Mouse (Mus musculus) frontal cortex, postnatal 14 days (tissue): Measurements from ENCODE around the gene L3mbtl2.

Experiments
- DNase-seq, 2 experiments: peaks; one replicate each; pipeline ENCODE4 v3.0.0; 2022; ENCODE audit warnings: low spot score in 2 of 2

Gene L3mbtl2

GRCm38 (mm10) chr15:81708991-81709390 lies 45.3 kb downstream of the L3mbtl2 start:
- DNase-seq, result no peak

DNA sequence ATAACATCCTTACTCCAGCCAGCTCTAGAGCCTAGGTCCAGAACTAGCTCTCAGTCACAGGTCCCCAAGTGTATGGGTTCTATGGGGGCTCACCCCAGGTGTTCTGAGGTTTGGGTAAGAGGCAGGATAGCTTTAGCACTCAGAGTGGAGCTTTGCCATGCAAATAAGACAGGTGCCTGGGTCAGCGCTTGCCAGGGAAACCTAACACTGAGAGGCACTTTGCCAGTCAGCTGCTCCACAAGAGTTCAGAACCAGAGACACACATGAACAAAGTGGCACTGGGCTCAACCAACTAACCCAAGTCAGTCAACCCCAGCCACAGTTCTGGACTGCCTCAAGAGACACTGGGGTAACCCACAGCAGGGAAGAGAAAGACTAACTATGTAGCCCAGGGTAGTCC lies 46.0 kb downstream of the L3mbtl2 start:
- DNase-seq, result no peak

- no peak for DNase-seq
These were observed 47.1 kb downstream of the L3mbtl2 start for GRCm38 (mm10) chr15:81710801-81711200.

DNA sequence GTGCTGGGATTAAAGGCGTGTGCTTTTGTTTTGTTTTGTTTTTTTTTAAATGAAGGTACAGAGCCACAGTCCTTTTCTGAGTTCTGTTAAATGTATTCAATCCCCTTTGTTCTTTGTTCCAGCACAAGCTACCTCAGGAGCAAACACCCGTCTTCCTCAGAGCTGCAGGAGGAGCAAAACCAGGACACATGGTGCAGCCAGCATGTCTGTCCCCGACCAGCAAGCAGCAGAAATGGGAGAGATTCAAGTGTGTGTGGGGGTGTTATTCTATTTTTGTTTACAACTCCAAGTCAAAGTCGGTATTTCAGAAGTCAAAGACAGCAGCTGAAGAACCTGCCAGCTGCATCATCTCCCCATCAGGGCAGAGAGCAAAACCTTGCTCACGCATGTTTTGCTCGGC lies 50.1 kb downstream of the L3mbtl2 start:
- DNase-seq, result no peak

DNA sequence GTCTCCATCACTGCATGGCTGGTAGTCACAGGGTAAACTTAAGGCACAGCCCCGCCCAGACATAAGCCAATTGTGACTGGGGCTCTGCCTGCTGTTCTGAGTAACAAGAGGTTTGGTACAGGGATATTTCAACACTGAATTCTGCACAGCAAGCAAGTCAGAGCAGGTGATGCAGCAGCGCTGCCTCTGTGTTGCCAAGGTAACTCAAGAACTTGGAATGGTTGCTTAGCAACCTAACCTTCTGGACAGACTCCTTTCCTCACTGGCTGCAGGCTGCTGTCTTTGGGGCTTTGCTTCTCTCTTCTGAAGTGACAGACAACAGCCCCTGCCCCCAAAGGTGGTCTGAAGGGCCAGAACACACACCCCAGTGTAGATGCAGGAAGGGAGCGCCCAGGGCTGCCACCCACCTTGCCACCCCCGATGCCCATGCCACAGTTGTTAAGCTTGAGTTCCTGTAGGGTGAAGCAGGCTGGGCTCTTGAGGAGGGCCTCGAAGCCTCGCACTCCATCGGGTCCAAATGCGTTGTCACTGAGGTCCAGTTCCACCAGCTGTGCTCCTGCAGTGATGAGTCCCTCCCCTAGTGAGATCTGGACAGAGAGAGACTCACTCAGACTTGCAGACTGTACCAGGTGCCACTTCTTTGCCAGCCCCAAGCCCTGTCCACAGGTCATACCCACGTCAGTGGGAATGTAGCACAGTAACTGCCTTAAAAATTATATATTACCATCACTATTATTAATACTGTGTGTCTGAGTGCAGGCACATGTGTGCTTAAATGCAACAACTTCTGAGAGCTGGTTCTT lies 54.8 kb downstream of the L3mbtl2 start:
- DNase-seq, result peak; percentile 36 to 67

GRCm38 (mm10) chr15:81719139-81719531 lies 55.4 kb downstream of the L3mbtl2 start:
- DNase-seq, result no peak

GRCm38 (mm10) chr15:81722361-81722760 lies 58.7 kb downstream of the L3mbtl2 start:
- no peak for DNase-seq

GRCm38 (mm10) chr15:81723653-81724052 lies 60.0 kb downstream of the L3mbtl2 start:
- no peak for DNase-seq

GRCm38 (mm10) chr15:81725965-81726364 lies 62.3 kb downstream of the L3mbtl2 start:
- no peak for DNase-seq

- DNase-seq, result peak; percentile 36 to 48
These were observed 65.6 kb downstream of the L3mbtl2 start for GRCm38 (mm10) chr15:81729241-81729791.

GRCm38 (mm10) chr15:81729792-81730635 lies 66.3 kb downstream of the L3mbtl2 start:
- DNase-seq, result peak; percentile 98

DNA sequence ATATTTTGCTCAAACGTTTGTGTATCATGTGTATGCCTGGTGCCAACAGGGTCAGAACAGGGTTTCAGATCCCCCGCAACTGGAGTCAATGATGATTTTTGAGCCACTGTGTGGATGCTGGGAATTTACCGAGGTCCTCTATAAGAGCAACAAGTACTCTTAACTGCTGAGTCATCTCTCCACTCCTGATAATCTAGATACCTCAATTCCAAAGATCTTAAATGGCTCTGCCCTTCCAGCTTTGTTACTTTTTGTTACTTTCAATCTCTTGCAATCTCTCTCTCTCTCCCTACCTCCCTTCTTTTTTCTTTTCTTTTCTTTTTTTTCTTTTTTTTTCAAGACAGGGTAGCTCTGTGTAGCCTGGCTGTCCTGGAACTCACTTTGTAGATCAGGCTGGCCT lies 71.4 kb downstream of the L3mbtl2 start:
- DNase-seq, result no peak
